Mouse (Mus musculus): ENCODE data around the gene 4930523C07Rik. TPM values are rescaled to one million over a fixed set of nuclear protein-coding genes. Genes with fewer than 3 reads are reported as not detected.

The 4930523C07Rik gene
- total and polyA plus RNA-seq, 2 experiments from 2014 or later: 3.3 to 3.8 TPM

DNA sequence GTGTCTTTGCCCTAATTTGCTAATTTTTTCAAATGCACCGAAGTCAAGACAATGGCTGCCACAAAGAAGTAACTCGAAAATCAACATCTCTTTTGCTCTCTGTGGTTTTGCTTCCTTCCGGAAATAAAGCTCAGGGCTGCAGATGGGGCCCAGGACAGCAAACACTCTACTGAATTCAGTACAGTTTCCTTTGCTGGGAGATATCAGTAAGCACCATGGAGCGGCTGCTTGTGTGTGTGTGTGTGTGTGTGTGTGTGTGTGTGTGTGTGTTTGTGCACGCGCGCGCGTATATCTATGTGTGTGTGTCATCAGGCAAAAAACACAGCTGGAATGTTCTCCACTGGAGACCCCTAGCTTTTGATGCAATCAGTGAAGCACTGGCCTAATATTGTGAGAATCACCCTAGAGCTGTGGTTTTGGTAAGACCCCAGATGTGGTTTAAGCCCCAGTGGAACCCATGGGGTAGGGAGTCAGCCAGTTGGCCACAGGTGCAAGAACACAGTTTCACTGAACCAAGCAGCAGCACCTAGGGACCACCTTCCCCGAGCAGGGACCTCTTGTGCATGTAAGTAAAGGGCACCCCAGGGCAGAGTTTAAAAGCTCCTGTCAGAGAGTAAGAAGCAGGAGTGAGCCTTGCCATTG is 19.7 kb upstream of the 4930523C07Rik start:
- no peaks in the 10 kb centered on the region for H3K27me3 ChIP-seq (ENCODE audit: insufficient read depth, low read length)
- 89% methylated on average over 10 of the region's 10 CpGs for WGBS
- ATAC-seq: no peak

DNA sequence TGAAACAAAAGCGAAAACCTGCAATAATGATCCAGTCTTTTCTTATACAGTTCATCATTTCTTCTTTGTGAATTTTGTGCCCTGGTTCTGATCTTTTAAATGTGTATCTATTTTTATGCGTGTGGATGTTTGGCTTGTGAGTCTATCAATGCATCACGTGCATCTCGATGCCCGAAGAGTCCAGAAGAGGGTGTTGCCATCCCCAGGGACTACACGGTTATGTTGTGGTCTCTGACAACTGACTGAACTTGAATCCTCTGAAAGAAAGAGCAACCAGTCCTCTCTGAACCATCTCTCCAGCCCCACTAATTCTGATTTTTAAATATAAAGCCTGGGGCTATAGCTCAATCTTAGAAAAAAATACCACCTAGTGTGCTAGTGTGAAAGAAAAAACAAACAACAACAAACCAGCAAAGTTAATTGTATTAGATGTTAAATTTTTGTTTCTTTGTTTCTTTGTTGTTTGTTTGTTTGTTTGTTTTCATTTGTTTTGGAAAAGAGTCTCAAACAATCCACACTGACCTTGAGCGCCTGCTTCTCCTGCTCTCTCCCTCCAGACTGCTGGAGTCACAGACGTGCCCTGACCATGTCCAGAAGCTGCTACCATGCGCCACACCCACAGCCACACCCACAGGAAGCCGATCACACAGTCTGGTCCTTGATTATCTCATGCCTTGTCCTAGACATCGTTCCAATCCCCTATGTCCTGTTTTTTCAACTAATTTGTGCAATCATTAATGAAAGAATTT is 18.9 kb upstream of the 4930523C07Rik start:
- H3K27me3 ChIP-seq (ENCODE audit: insufficient read depth, low read length): no peaks in the 10 kb centered on the region
- TF ChIP-seq CTCF (IDR thresholded peaks at IDR 0.05; ENCODE audit: low read depth): no peak
- no peaks in the 10 kb centered on the region for H3K9me3 ChIP-seq (ENCODE audit: low read length)
- ATAC-seq (no peak), DNase-seq (no peak)
- 72% methylated on average over 11 of the region's 11 CpGs for WGBS
- no peak overlapping the region for H3K9ac ChIP-seq
- no peaks in the 10 kb centered on the region for H3K36me3 ChIP-seq (ENCODE audit: insufficient read depth)
- H3K4me1 ChIP-seq (ENCODE audit: insufficient read depth): no peaks in the 10 kb centered on the region
- no peak overlapping the region for H3K27ac ChIP-seq (ENCODE audit: low read depth, low read length)
- H3K4me3 ChIP-seq (ENCODE audit: low read depth, low read length): no peak overlapping the region
- H3K4me2 ChIP-seq (ENCODE audit: low read depth): no peak overlapping the region

More for the DNA sequence above, 19.7 kb upstream of the 4930523C07Rik start:
- Histone ChIP-seq H3K4me1 (ENCODE audit: insufficient read depth) (no peaks in the 10 kb centered on the region), H3K27ac (ENCODE audit: low read depth, low read length) (no peak overlapping the region), H3K9ac (no peak overlapping the region), H3K4me2 (ENCODE audit: low read depth) (no peak overlapping the region), H3K36me3 (ENCODE audit: insufficient read depth) (no peaks in the 10 kb centered on the region), H3K4me3 (ENCODE audit: low read depth, low read length) (no peak overlapping the region), H3K9me3 (ENCODE audit: low read length) (no peaks in the 10 kb centered on the region)
- no peak for TF ChIP-seq CTCF (IDR thresholded peaks at IDR 0.05; ENCODE audit: low read depth)
- no peak for DNase-seq

- Histone ChIP-seq H3K4me2 (ENCODE audit: low read depth) (no peak overlapping the region), H3K27ac (ENCODE audit: low read depth, low read length) (no peak overlapping the region), H3K36me3 (ENCODE audit: insufficient read depth) (no peaks in the 10 kb centered on the region), H3K27me3 (ENCODE audit: insufficient read depth, low read length) (no peaks in the 10 kb centered on the region), H3K4me3 (ENCODE audit: low read depth, low read length) (no peak overlapping the region), H3K9me3 (ENCODE audit: low read length) (no peaks in the 10 kb centered on the region), H3K9ac (no peak overlapping the region), H3K4me1 (ENCODE audit: insufficient read depth) (no peaks in the 10 kb centered on the region)
- no peak for TF ChIP-seq CTCF (IDR thresholded peaks at IDR 0.05; ENCODE audit: low read depth)
- WGBS: 74% methylated on average over 5 of the region's 5 CpGs
- ATAC-seq: no peak
- DNase-seq: no peak
Observed at GRCm38 (mm10) chr1:160025895-160026255, 18.3 kb upstream of the 4930523C07Rik start.

DNA sequence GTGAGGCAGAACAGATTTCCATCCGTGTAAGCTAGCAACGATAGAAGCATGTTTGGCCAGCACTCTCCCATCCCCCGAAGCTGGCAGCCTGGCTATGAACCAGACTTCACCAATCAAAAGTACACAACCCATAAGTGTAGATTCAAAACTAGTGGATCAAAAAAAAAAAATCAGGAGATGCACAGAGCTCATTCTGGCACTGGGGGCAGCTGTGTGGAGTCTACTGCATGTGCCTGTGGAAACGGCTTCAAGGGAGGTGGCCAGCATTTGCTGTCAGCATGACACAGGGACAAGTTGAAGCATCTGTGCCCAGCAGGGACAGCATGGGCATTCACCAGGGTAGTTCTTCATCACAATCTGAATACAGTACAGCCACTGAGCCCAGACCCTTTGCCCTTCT is 16.2 kb upstream of the 4930523C07Rik start:
- ATAC-seq (peak; percentile 25; the same call in 1 of the 2 replicates), DNase-seq (no peak)
- H3K4me3 ChIP-seq (ENCODE audit: low read depth, low read length): no peak overlapping the region
- H3K4me2 ChIP-seq (ENCODE audit: low read depth): no peak overlapping the region
- H3K27me3 ChIP-seq (ENCODE audit: insufficient read depth, low read length): no peaks in the 10 kb centered on the region
- H3K9me3 ChIP-seq (ENCODE audit: low read length): no peaks in the 10 kb centered on the region
- 56% methylated on average over 4 of the region's 4 CpGs for WGBS
- H3K4me1 ChIP-seq (ENCODE audit: insufficient read depth): no peaks in the 10 kb centered on the region
- no peak for TF ChIP-seq CTCF (IDR thresholded peaks at IDR 0.05; ENCODE audit: low read depth)
- no peak overlapping the region for H3K27ac ChIP-seq (ENCODE audit: low read depth, low read length)
- no peaks in the 10 kb centered on the region for H3K36me3 ChIP-seq (ENCODE audit: insufficient read depth)
- no peak overlapping the region for H3K9ac ChIP-seq

DNA sequence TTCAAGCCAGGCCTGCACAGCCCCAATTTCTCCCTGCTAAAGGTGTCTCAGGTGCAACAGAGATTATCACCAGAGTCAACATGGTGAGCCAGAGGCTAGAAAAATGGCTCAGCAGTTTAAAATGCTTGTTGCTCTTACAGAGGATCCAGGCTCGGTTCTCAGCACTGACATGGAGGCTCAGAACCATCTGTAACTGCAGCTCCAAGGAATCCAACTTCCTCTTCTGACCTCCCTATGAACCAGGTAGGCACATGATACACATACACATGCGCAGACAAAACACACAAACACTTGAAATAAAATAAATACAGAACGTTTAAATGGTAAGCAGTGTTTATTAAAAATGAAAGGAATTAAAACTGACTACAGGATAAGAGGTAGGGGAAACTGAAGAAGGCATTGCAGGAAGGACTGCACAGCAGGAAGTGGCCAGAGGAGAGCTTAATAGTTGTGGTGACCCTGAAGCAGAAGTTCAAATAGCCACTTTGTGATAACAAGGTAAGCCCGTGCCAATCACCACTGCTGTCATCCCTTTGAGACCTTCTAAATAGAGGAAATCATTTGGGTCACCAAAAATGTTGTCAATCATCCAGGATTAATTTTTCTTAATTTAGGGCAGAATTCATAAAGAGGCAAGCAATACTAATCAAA is 10.1 kb upstream of the 4930523C07Rik start:
- TF ChIP-seq CTCF (IDR thresholded peaks at IDR 0.05; ENCODE audit: low read depth): no peak

GRCm38 (mm10) chr1:160035561-160035960 is 8.6 kb upstream of the 4930523C07Rik start:
- H3K36me3 ChIP-seq (ENCODE audit: insufficient read depth): no peaks in the 10 kb centered on the region
- H3K4me3 ChIP-seq (ENCODE audit: low read depth, low read length): no peak overlapping the region
- H3K9me3 ChIP-seq (ENCODE audit: low read length): no peaks in the 10 kb centered on the region
- no peaks in the 10 kb centered on the region for H3K27me3 ChIP-seq (ENCODE audit: insufficient read depth, low read length)
- H3K9ac ChIP-seq: no peak overlapping the region
- ATAC-seq: no peak
- no peak overlapping the region for H3K27ac ChIP-seq (ENCODE audit: low read depth, low read length)
- DNase-seq: no peak
- 82% methylated on average over 3 of the region's 3 CpGs for WGBS
- no peak for TF ChIP-seq CTCF (IDR thresholded peaks at IDR 0.05; ENCODE audit: low read depth)
- no peaks in the 10 kb centered on the region for H3K4me1 ChIP-seq (ENCODE audit: insufficient read depth)
- H3K4me2 ChIP-seq (ENCODE audit: low read depth): no peak overlapping the region

More for the DNA sequence above, 10.1 kb upstream of the 4930523C07Rik start:
- no peaks in the 10 kb centered on the region for H3K36me3 ChIP-seq (ENCODE audit: insufficient read depth)
- H3K4me2 ChIP-seq (ENCODE audit: low read depth): no peak overlapping the region
- no peak for ATAC-seq
- H3K27me3 ChIP-seq (ENCODE audit: insufficient read depth, low read length): no peaks in the 10 kb centered on the region
- no peak for DNase-seq
- H3K4me1 ChIP-seq (ENCODE audit: insufficient read depth): no peaks in the 10 kb centered on the region
- no peaks in the 10 kb centered on the region for H3K9me3 ChIP-seq (ENCODE audit: low read length)
- no peak overlapping the region for H3K4me3 ChIP-seq (ENCODE audit: low read depth, low read length)
- 88% methylated on average over 4 of the region's 4 CpGs for WGBS
- no peak overlapping the region for H3K9ac ChIP-seq
- no peak overlapping the region for H3K27ac ChIP-seq (ENCODE audit: low read depth, low read length)

All from forebrain, postnatal 0 days (tissue).